Mouse (Mus musculus) right cerebral cortex, postnatal 4 days (tissue): Measurements from ENCODE around the gene Zc3h10.
"Not testable (repeated sequence)": the region's sequence is repeated elsewhere in the genome, so short reads cannot be mapped to it uniquely, and the experiment has no call there.

Experiments used
- DNase-seq: peaks from one replicate; pipeline ENCODE4 v3.0.0-alpha.2; 2022

Zc3h10 gene

DNA sequence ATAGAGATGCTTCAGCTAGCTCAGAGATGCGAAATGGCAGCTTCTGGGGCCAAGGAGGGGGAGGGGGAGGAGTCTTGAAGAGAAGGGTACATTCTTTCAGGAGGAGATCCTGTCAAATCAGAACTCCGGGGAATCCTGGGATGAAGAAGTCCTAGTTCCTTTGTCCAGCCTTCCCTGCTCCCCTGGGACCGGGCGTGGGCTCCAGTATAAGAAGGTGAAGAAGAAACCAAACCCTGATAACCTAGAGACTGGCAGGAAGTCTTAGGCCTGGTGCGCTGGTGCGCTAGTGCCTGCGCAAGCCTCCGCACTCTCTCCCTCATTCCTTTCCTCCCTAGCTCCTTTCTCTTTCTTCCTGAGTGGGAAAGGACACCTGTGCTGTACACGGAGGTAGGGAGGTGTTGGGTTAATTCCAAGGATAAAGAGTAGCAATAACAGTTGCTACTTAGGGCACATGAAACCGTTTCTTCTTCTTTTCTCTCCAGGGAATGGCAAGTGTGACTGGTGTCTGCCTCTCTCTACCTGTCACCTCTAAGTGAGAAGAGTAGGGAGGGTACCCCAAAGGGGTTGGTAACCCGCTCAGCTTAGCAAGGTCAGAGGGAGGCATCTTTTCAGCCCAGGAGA lies 23.4 kb downstream of the Zc3h10 start:
- DNase-seq = no peak

DNA sequence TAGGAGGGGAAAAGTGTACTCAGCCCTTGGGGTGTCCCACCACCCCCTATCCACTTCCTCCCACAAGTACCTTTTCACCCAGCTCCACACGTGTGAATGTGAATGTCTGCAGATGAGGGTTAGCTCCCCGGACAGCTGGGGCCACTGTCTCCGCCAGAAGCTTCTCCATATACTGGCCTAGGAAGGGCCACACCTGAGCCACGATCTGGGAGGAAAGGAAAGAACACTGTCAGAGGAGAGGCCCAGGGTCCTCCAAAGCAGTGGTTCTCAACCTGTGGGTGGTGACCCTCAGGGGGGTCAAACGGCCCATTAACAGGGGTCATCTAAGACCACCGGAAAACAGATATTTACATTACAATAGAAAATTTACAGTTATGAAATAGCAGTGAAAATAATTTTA lies 25.2 kb downstream of the Zc3h10 start:
- no peak for DNase-seq

DNA sequence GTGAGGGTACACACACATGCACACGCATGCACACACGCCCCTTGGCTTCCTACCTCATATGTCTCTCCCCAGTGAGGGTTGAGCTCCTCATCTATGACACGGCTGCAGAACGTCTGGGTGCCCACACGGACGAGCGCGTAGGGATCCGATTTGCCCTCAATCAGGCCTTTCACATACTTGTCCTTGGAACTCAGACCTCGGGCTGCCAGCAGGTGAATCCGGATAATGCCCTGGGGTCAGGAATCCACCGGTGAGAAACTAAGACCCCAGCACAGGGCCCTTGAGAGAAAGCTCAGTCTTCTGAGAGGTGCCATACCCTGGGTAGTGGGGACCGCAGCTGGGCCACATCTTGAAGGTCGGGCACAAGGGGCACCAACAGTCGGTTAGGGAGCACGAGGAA lies 27.0 kb downstream of the Zc3h10 start:
- no peak for DNase-seq

DNA sequence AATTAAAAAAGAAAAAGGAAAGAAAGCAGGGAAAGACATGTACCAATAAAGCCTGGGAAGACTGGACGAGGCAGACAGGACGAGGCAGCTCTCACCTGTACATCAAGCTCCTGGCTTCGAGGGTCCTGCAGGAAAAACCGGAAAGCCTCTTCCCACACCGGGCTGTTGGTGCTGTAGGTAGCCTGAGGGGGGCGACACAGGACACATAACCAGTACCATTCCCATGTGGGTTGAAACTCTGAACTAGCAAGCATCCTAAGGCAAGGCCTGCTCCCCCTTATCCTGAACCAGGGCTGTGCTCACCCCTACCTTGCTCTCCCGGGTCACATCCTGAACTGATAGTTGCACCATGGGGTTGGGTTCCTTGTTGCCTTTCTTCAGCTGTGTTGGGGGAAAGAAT lies 28.7 kb downstream of the Zc3h10 start:
- peak; percentile 31 for DNase-seq

DNA sequence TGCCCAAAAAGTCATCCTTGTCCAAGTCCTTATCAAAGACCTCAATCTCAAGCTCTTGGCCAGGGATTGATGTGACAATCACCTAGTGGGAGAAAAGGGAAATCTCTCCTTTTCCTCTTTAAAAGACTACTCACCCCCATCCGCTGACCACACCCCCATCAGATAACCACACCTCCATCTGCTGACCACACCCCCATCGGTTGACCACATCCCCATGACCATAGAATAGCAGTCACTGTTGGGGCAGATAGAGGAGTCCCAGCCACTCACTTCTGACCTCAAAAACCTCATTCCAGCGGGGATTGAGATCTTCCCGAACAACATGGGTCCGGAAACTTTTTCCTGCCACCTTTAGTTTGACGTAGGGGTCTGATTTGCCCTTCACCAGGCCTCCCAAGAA lies 30.9 kb downstream of the Zc3h10 start:
- no peak for DNase-seq

DNA sequence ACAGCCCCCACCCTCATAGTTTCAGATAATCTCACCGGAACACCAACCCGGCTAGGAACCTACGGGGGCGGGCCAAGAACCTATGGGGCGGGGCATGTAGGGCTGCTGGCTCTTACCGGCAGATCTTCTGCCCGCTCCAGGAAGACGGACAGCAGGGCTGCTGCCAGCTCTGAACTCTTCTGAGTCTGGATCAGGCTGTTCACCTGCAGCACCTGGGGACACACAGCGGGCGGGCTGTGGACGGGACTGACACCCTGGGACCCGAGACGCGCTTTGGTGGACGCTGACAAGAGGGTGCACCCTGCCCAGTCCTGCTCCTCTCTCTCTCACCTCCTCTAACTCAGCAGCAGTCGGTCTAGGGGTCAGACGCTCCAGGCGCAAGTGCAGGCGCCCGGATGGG lies 31.5 kb downstream of the Zc3h10 start:
- DNase-seq = no peak

DNA sequence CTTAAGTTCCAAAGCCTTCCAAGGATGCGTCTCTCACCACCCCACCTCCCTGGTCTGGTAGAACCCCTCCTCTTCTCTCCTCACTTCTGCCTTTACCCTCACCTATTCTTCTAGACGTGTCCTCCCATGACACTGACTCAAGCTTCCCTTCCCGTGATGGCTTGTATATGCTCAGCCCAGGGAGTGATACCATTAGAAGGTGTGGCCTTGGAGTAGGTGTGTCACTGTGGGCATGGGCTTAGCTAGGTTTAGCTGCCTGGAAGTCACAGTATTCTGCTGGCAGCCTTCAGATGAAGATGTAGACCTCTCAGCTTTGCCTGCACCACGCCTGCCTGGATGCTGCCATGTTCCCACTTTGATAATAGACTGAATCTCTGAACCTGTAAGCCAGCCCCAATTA lies 32.5 kb downstream of the Zc3h10 start:
- no peak for DNase-seq

DNA sequence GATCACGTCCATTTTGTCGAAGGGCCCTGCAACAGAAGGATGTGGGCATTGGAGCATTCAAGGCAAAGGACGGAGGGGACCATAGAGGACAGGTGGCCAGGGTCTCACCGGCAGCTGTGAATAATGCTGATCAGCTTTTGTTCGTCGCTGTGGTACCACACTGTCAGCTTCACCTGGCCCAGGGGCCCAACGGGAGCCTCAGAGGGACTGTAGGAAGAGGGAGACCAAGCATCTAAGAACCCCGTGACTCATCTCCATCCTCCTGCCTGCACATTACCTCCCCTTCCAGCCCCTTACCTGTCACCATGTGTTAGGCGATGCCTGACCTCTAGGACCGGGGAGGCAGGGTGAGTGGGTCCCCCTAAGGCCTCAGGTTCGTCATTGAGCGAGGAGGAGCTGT lies 35.8 kb downstream of the Zc3h10 start:
- DNase-seq = no peak

DNA sequence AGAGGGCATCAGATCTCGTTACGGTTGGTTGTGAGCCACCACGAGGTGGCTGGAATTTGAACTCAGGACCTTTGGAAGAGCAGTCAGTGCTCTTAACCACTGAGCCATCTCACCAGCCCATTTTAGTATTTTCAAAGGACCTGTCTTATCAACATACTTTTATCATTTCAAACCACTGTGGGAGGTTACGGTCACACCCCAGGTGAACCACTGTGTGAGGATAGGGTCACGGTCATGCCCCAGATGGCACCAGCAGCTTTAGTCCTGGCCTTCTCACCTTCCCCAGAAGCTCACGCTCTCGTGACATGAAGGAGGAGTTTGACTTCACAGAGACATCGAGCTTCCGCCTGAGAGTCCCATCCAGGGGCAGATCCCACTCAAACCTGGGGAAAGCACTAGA lies 36.4 kb downstream of the Zc3h10 start:
- DNase-seq = no peak

DNA sequence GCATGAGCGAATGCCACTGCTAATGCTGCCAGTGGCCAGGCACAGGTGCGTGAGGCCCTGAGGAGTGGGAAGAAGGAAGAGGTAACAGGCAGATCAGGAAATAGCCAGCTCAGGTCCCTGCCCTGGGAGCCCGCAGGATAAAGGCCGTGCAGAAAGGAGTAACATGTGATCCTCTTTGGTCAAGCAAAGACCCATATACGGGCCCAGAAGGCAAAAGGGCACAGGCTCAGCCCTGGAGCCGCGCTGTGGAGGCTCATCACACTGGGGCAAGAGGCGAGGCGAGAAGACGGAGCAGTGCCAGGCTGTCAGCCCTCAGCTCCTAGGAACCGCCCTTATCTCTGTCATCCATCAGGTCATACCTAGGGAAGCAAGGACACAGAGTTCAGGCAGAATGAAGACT lies 37.3 kb downstream of the Zc3h10 start:
- no peak for DNase-seq

DNA sequence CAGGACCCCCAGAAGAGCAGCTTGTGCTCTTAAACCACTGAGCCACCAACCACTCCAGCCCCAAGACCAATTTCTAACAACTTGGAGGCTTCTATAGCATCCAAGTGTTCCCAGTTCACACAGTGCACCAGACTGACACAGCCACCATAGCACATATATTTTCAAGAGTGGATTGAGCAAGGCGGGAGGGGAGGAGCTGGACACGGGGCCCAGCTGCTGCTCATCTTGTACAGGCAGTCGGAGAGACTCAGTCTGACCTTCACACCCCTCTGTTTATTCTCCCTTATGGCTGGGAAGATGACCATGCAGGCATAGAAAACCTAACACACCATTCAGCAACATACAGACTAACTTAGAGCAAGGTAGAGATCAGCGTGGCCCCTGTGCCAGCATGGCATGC lies 37.7 kb downstream of the Zc3h10 start:
- DNase-seq = no peak

DNA sequence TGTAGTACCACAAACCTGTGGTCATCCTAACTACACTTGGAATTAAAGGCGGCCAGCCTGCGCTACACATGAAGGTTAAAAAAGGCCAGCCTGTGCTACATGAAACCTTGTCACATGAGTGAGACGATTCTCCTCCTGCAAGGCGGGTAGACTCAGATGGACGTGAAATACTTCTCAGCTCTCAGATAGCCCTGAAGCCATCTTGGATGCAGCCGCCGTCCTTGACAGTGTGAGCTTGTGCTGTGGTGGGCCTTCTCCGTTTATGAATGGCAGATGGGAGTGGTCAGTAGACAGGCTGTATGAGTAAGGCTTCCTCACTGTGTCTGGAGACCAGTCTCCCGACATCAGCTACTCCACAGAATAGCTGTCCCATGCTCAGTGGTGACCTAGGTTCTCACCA lies 38.4 kb downstream of the Zc3h10 start:
- no peak for DNase-seq

DNA sequence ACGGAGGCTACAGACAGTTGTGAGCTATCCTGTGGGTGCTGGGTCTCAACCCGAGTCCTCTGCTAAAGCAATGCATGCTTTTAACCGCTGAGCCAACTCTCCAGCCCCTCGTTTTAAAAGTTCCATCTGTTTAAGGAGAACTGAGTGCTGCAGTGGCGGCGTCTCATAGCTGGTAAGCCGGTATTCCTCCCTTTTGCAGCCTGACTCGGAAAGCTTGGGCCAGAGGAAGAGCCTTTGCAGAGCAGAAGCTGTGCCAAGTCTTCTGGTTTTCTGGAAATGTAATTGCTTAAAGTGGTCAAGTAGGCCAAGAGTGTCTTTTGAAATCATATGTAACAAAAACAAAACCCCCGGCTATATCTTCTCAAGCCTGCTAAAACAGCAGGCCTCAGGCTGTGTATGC lies 39.3 kb downstream of the Zc3h10 start:
- no peak for DNase-seq

DNA sequence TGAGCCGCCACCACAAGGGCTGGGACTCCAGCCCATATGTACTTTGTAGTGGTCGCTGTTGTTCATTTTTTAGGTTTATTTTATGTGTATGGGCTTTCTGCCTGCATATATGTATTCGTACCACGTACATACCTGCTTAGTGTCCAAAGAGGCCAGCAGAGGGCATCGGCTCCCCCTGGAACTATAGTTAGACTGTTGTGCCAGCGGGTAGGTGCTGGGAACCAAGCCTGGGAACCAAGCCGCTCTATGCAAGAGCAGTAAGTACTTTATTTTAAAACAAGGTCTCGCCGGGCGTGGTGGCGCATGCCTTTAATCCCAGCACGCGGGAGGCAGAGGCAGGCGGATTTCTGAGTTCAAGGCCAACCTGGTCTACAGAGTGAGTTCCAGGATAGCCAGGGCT lies 41.6 kb downstream of the Zc3h10 start:
- no peak for DNase-seq

DNA sequence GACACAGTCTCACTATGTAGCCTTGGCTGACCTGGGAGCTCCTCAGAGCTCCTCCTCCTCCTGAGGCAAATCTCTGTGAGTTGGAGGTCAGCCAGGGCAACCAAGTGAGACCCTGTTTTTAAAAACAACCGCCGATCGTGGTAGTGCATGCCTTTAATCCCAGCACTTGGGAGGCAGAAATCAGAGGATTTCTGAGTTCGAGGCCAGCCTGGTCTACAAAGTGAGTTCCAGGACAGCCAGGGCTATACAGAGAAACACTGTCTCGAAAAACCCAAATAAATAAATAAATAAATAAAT lies 42.3 kb downstream of the Zc3h10 start:
- DNase-seq = not testable (repeated sequence)

DNA sequence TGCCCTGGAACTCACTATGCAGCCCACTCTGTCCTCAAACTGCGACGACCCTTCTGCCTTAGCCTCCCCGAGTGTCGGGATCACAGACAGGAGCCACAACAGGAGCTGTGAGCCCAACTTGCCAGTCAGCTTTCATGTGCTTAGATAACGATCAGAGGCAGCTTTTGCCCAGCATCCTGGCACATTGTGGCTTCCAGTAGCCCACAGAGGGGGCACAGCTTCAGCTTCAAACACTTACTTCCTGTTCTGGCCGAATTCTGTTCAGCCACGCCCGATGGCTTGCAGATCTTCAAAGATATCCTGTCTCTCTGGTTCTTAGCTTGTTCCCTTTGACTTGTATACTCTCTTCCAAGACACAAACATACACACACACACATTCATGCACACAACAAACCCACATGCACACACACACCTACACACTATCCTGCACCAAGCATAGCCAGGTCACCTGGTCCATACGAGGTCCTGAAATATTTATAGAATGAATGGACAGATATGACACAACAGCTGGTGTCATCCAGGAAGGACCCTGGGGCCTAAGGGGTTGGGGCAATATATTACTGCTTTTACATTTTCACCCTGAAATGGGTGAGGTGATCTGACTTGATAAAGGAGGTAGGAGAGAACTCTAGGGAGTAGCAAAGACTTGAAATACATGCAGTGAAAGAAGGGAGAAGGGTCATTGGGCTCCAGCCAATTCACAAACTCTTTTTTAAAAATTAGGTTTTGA lies 42.8 kb downstream of the Zc3h10 start:
- DNase-seq = no peak

DNA sequence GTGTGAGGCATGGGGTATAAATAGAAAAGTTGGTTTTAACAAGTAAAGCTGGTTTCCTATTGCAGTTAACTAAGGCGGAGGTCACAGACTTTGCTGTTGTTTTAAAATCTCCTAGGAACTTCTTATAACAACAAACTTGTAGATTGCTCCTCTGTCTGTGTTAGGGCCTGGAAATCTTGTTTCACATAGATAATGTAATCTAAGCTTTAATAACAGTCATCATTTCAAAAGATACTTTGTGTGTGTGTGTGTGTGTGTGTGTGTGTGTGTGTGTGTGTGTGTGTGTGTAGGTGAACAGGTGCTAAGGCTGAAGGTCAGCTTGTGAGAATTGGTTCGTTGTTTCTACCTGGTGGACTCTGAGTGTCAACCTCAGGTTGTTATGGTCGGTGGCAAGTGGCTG lies 43.6 kb downstream of the Zc3h10 start:
- no peak for DNase-seq

DNA sequence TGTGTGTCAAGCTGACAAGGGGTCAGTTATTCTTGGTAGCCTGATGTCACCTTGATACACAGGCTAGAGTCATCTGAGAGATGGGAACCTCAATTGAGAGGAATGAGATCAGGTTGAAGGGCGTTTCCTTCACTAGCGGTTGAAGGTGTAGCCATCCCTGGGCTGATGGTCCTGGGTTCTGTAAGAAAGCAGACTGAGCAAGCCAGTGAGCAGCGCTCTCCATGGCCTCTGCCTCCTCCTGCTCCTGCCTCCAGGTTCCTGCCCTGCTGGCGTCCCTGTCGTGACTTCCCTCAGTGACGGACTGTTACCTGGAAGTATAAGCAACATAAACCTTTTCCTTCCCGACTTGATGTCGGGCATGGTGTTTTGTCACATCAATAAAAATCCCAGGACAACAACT lies 44.0 kb downstream of the Zc3h10 start:
- DNase-seq = no peak

DNA sequence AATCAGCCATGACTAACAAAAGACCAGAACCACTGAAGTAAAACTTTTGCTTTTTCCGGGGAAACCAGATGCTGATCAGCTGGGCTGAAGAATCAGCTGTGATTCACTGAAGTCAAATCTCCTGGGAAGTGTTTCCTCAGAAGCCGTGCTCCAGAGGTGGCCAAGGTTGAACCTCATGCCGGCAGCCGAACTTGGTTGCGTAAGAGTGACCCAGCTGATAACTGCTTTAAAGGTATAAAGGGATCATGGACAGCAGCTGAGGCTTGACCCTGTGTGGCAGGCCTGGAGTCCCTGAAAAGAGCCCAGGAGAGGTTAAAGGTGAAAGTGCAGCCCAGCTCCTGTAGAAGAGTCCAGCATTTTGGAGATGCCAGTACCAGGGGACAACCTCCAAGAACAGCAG lies 45.2 kb downstream of the Zc3h10 start:
- DNase-seq = no peak

DNA sequence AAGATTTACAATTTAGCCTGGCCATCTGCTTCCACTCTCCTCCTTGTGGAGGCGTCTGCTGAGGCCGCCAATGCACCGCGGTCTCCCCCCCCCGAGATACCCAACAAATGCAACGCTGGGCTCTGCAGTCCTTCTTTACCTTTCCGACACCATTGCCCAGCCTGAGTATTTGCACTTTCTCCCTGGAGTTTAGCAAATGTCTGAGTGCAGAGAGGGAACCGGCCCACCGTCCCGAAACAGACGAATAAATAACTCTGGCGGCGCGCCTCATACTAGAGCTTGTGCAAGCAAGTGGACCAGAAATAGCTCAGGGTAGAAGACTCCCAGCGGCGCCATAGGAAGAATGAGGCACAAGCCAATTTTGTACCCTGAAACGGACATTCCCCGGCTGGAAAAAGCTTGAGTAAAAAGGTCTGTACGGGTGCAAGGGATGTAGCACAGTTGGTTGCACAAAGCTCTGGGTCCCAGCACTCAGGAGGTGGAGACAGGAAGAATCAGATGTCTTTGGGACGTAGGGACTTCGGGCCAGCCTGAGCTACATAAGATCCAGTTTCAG lies 48.4 kb downstream of the Zc3h10 start:
- peak; percentile 65 for DNase-seq

DNA sequence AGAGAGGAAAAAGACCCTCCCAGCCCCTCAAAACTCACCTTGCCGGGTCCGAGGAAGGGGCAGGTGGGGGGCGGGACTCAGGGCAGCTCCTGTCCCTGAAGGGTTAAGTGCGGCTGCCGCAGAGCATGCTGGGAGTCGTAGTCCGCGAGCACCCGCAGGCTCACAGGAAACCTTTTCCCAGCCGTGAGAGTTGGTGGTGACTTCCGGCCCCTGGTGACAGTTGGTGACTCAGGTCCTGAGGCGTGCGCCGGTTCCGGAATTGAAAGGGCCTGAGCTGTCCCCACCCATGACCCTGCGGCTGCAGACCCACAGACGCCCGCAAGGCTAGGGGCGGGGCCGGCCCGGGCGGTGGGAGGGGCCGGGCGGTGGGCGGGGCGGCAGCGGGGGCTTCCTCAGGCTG lies 49.0 kb downstream of the Zc3h10 start, which contains the start of gene Myl6b:
TSS of gene Myl6b (minus strand) at position 96 of the 400 bp plus-strand sequence.
- DNase-seq = peak; percentile 90

DNA sequence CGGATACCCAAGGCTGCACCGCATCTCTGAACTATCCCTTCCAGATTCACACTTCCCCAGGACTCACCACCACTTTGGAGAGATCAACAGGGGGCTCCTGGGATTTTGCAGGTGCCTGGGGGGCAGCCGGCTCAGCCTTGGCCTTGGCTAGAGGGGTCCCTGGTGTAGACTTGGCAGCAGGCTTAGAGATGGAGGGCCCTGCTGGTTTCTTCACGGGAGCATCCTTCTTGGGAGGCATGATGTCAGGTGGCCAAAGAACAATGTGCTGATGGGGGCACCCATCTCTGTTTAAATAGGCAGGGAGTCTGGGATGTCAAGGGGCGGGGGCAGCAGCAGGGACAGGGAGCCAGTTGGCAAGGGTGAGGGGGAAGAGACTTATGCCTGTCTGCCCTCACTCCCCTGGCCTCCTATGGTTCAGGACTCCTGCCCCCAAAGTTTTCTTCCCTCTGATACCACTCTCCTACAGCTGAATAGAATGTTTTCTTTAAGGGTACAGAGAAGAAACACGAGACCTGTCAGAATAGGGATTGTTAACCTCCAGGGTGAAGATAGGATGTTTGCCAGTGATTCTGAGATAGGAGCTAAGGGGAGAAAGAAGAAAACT lies 50.3 kb downstream of the Zc3h10 start:
- no peak for DNase-seq

DNA sequence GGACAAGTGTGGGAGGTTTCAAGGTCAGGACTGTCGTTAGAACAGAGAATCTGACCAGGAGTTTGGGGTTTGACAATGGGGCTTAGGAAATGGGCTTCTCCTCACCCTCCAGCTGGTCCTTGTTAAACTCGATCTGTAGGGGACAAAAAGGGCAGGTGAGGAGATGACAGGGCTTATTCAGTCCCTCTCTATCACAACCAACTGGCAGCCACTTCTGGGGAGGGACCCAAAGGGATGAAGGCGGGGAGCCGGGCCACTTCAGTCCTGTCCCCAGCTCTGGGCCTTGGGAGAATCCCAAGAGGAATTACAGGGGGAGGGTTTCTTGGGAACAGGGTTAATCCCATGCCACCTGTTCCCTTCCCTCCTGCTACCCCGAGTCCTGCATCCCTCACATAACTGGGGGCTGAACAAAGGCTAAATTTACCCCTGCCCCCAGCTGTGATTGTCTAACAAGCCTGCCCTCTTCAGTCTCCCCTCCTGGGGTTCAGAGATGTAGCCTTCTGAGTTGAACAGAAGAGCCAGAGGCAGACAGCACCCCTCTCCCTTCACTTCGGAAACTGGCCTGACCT lies 51.0 kb downstream of the Zc3h10 start:
- DNase-seq = no peak

DNA sequence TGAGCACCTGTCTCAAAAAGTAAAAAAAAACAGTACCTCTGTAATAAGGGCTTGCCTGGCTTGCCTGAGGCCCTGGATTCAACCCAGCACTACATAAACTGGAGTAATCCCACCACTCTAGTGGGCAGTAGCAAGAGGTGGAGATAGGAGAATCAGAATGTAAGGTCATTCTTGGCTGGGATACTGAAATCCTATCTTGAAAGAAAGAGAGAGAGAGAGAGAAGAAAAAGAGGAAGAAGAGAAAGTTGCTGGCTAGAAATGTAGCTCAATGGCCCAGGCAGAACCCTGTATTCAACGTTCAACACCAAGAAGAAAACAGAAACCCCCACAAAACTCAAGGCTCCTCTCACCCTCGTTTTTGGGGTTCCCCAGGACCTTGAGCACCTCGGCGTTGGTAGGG lies 51.7 kb downstream of the Zc3h10 start:
- no peak for DNase-seq
